Mouse (Mus musculus) bone marrow macrophage, adult 2 months (primary cell): ENCODE results near the gene Ltn1.

Experiments used
- CTCF ChIP-seq: IDR thresholded peaks from 2 replicates; pipeline ENCODE4 v1.5.1; 2012; ENCODE audit warnings: low read depth, mild to moderate bottlenecking, low read length, moderate library complexity
- POLR2A ChIP-seq: IDR thresholded peaks from 2 replicates; pipeline ENCODE4 v1.6.1; 2012; ENCODE audit warnings: mild to moderate bottlenecking, low read depth, low read length, borderline replicate concordance

GRCm38 (mm10) chr16:87387444-87387977 lies 44.9 kb downstream of the Ltn1 start:
- TF ChIP-seq POLR2A (no peak), CTCF (no peak)
